ENCODE assay signal across 8 mouse cellular contexts in genomic region chr7:68102456-68103177, GRCm38 (mm10).
DNase-seq lines count a peak whose midpoint lies in the region; ATAC-seq and TF ChIP-seq lines count a peak whose summit lies in the region.

No protein-coding gene starts in this region.

- H3K9me3 ChIP-seq in hindbrain, embryonic 16.5 days (ENCODE audit: control insufficient read depth, low read length) = no peaks in the 10 kb centered on the region
- no peaks in the 10 kb centered on the region for H3K9me3 ChIP-seq in lung, postnatal 0 days (ENCODE audit: low read length)

- no peak overlapping the region for H3K9ac ChIP-seq in hindbrain, embryonic 16.5 days (ENCODE audit: low read depth, low read length)
- H3K9ac ChIP-seq in lung, postnatal 0 days (replicated peaks; ENCODE audit: low read depth) = no peak overlapping the region

- no peak for TF ChIP-seq CTCF in lung, postnatal 0 days (IDR thresholded peaks at IDR 0.05)

- peak; percentile 26 to 65 for DNase-seq in left cerebral cortex, adult 9 months (ENCODE audit: low spot score in 2 of 2)
- no peak for DNase-seq in left cerebral cortex, adult 18-20 months (ENCODE audit: low spot score in 2 of 2)
- peak; percentile 50 for DNase-seq in MEL-GATA-1-ER (ENCODE audit: extremely low read depth, low read depth)
- DNase-seq in brain, adult 2 months (ENCODE audit: low read depth, low spot score) = peak; percentile 54
- peak; percentile 59 for DNase-seq in lung, postnatal 0 days (ENCODE audit: low spot score)
- peak; percentile 31 to 36 for DNase-seq in thymus, postnatal 36 days
- DNase-seq in embryo, embryonic 9.5 days (ENCODE audit: extremely low spot score) = no peak

- peak overlapping the region; percentile 8; the same call in 1 of the 2 replicates for H3K4me2 ChIP-seq in hindbrain, embryonic 16.5 days (ENCODE audit: low read length)
- no peak overlapping the region for H3K4me2 ChIP-seq in lung, postnatal 0 days (replicated peaks; ENCODE audit: low read depth, low read length)

- no peak overlapping the region for H3K27ac ChIP-seq in hindbrain, embryonic 16.5 days (ENCODE audit: low read depth, low read length)
- H3K27ac ChIP-seq in lung, postnatal 0 days (ENCODE audit: low read length) = peak overlapping the region; percentile 34; the same call in 1 of the 2 replicates

- H3K36me3 ChIP-seq in hindbrain, embryonic 16.5 days (ENCODE audit: control insufficient read depth, insufficient read depth, low read length) = no peaks in the 10 kb centered on the region
- H3K36me3 ChIP-seq in lung, postnatal 0 days (ENCODE audit: insufficient read depth, low read length) = no peaks in the 10 kb centered on the region

- H3K4me3 ChIP-seq in hindbrain, embryonic 16.5 days (ENCODE audit: low read length) = no peak overlapping the region
- no peak overlapping the region for H3K4me3 ChIP-seq in lung, postnatal 0 days (ENCODE audit: low read depth, low read length)

- TF ChIP-seq EP300 in lung, postnatal 0 days (IDR thresholded peaks at IDR 0.05) = no peak

- no peaks in the 10 kb centered on the region for H3K27me3 ChIP-seq in hindbrain, embryonic 16.5 days (replicated peaks; ENCODE audit: control insufficient read depth, insufficient read depth, low read length)
- no peaks in the 10 kb centered on the region for H3K27me3 ChIP-seq in lung, postnatal 0 days (replicated peaks; ENCODE audit: insufficient read depth, low read length)

- peak; percentile 95 for ATAC-seq in hindbrain, embryonic 16.5 days
- ATAC-seq in lung, postnatal 0 days = peak; percentile 46

- peaks cover 8% of the 10 kb centered on the region for H3K4me1 ChIP-seq in hindbrain, embryonic 16.5 days (ENCODE audit: control insufficient read depth, insufficient read depth, low read depth, low read length)
- H3K4me1 ChIP-seq in lung, postnatal 0 days (ENCODE audit: insufficient read depth, low read depth, low read length) = peaks cover 33% of the 10 kb centered on the region; the same call in 1 of the 2 replicates

- WGBS in hindbrain, embryonic 16.5 days = 59% methylated on average over 15 of the region's 15 CpGs
- 38% methylated on average over 15 of the region's 15 CpGs for WGBS in lung, postnatal 0 days

Comparison
In these comparisons a context has a peak if more than half of its experiments do, and no peak if none do; other contexts are left out.
1. DNase-seq: peak in left cerebral cortex, adult 9 months (2 of 2), MEL-GATA-1-ER (single experiment), brain, adult 2 months (single experiment), lung, postnatal 0 days (single experiment) and thymus, postnatal 36 days (2 of 2); none in left cerebral cortex, adult 18-20 months (0 of 2) and embryo, embryonic 9.5 days (single experiment).